Mouse (Mus musculus): ENCODE data around the gene St6galnac6.

Gene St6galnac6

GRCm38 (mm10) chr2:32599409-32599808 is at the start of gene St6galnac6:
Gene St6galnac6, plus strand, starts transcription at chr2:32599709.
- no peak for DNase-seq (ENCODE audit: low spot score)

DNA sequence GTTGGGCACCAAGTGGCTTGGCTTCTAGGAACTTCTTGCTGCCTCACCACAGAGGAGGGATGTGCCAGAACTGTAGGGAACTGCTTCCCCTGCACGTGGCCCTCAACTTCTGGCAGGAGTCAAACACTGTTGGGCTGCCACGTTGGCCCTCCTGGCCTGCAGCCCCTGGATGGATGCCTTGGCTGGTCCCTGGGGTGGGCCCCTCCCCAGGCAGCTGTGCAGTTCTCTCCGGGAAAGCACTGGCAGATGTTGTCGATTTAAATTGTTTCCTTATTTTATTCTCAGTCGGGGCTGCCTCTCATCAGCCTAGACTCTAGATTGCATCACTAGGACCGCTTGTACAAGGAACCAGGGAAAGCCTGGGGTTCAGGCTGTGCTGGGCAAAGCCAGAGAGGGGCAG is 49.7 kb upstream of the St6galnac6 start:
- DNase-seq (ENCODE audit: low spot score): peak; percentile 50

GRCm38 (mm10) chr2:32551236-32551635 is 48.3 kb upstream of the St6galnac6 start:
- no peak for DNase-seq (ENCODE audit: low spot score)

DNA sequence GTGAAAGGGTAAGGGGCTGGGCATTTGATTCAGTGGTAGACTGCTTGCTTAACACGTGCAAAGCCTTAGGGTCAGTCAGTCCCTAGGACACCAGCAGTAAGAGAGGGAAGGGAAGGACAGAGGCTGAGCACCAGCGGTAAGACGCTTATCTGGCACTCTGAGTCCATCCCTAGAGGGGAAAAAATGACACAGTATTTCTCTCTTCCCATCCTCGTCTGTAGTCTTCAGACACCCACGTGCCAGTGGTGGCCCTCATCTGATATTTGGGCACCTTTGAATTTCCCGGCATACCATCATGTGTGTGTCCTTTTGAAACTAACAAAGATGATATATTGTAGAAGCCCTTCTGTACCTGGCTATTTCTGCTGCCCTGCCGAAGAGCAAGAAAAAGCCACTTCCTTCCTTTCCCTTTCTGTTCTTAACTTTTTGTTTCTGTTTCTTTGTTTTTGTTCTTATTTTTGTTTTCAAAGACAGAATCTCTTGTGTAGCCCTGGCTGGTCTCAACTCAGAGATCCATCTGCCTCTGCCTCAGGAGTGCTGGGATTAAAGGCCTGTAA is 45.8 kb upstream of the St6galnac6 start:
- no peak for DNase-seq (ENCODE audit: low spot score)

DNA sequence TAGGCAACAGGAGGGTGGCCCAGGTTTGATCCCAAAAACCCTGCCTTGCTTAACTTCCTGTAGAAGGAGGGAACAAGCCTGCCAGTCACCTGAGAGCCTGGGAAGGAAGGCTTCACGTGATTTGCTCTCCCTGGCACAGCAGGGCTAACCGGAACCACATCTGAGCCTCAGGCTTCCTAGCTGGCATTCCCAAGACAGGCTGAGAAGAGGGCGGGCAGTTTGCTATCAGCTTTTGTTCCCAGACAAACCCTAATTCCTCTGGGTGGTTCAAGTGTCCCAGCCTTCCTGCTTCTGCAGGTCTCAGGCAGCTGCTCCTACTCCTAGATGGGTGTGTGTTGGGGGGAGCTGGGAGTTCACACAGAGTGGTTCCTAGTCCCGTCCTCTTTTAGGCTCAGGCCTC is 44.0 kb upstream of the St6galnac6 start:
- no peak for DNase-seq (ENCODE audit: low spot score)

DNA sequence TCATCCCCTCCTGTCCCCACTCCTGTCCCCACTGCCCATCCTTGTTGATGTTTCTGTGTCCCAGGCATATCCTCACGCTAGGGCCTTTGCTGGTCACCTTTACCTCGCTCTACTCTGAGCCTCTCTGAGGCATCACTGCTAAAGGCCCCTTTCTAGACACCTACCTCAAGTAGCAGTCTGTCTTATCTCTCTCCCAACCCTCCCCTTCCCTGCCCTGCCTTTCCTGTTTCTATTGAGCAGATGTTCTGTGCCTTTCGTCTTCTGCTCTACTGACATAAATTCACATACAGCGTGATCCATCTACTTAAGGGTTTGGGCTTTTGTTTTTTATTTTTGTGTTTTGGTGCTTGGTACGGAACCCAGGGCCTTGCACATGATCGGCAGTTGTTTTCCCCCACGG is 43.5 kb upstream of the St6galnac6 start:
- no peak for DNase-seq (ENCODE audit: low spot score)

- no peak for DNase-seq (ENCODE audit: low spot score)
These were observed 39.9 kb upstream of the St6galnac6 start for GRCm38 (mm10) chr2:32559570-32559969.

DNA sequence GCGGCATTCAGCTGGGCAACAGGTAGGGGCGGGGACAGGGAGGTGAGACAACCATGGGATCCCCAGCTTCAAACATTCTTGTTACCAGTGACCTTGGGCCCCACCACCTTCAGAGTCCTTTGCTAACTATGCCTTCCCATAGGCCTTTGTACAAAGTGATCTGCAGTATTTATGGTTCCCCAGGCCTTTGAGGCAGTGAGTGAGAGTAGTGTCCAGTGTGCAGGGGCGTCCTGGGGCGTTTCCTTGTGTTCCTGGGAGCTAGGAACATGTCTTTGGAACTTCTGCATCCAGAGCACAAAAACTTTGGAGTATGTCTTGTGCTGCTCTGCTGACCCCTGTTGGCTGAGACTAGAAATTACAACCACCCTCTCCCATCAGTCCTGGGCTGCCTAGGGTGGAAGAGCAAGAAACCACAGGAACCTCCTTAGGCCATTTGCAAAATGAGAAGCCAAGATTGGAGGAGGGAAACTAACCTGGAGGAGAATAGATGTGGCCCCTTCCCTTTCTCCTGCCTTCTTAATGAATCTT is 32.9 kb upstream of the St6galnac6 start:
- DNase-seq (ENCODE audit: low spot score): peak; percentile 79

- DNase-seq (ENCODE audit: low spot score): peak; percentile 75
These were observed 31.4 kb upstream of the St6galnac6 start for GRCm38 (mm10) chr2:32568149-32568548.

- DNase-seq (ENCODE audit: low spot score): no peak
These were observed 30.6 kb upstream of the St6galnac6 start for GRCm38 (mm10) chr2:32568941-32569340.

DNA sequence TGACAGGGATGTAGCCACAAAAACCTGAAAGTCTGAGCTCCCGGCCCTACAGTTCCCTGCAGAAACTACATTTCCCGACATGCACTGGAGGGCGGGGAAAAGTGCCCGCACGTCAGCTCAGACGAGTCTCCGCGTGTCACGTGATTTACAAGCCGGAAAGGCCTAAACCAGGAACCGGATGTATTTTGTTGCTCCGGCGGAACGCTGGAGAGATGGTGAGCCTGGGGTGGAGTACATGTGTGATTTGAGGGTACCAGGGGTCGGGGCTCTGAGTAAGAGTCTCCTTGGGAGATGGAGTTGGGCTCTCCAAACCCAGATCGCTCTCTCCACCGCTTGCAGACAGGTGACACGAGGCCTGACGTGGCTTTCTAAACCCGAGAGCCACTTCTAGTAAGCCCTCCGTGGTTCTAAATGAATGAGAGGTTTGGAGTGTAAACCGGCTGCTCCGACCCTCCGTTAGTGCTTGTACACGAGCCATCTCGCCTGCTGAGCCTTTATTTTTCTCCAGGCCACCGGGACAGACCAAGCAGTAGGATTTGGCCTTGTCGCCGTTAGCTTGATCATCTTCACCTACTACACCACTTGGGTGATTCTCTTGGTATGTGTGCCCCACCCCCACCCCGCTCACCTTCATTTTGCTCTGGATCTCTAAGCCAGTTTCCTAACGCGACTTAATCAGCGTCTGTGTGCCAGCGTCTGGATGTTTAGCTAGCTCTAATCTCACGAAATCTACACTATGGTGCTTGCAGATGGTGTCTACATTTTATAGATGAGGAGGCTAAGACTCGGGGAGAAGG is 28.6 kb upstream of the St6galnac6 start, which contains the start of gene Dpm2:
Gene Dpm2, plus strand, starts transcription at position 161 of the 797 bp plus-strand sequence.
- DNase-seq (ENCODE audit: low spot score): peak; percentile 93

GRCm38 (mm10) chr2:32572196-32572595 is 27.3 kb upstream of the St6galnac6 start:
- peak; percentile 77 for DNase-seq (ENCODE audit: low spot score)

GRCm38 (mm10) chr2:32574497-32574896 is 25.0 kb upstream of the St6galnac6 start, which contains the start of gene Pip5kl1:
Gene Pip5kl1, plus strand, starts transcription at chr2:32574797.
- DNase-seq (ENCODE audit: low spot score): no peak

DNA sequence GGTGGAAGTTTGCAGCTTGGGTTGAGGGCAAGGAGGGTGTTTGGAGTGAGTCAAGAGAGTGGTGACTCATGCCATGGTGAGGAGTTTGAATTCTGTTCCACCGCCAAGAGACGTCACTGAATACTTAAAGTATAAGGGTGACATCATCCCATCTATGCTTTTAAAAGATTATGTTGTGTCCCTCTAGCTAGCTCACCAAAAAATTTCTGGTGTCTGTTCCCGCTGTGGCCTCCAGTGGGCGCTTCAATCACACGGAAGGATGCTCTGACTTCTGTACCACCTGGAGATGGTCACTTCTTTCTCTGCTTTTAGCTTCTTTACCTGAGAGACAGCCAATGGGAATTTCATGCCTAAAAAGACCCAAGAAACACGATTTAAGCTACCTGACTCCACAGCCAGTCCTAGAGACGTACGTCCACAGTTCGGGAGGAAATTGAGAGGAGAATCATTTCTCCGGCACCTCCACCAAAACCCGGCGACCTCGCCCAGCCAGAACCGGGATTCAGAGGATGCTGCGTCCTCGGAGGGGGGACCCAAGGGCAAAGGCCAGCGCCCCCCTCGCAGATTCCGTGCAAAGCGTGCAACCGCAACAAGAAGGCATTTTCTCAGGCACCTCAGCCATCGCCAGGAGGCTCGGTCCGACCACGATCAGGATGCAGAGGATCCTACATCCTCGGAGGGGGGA is 24.5 kb upstream of the St6galnac6 start:
- peak; percentile 86 for DNase-seq (ENCODE audit: low spot score)

DNA sequence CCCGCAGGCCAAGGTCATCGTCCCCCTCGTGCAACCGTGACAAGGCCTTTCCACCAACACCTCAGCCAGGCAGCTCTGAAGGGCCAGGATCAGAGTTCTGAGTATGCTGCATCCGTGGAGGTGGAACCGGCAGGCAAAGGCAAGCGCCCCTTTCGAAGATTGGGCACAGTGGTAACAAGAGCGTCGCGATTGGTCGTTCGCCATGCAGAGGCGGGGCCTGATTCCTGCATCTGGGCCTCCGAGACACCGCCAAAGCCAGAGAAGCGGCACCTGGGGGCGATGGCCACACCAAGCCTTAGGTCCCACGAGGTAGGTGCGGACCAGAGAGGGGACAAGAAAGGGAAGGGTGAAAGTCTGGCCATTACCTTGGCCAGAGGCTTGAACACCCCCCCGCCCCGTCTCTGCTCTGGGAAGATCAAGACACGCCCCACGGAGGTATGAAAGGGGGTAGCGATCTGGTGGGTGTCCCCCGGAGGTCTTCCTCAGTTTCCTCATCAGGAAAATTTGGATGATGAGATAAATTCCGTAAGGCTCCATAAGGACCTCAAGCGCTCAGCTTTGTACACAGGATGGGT is 23.8 kb upstream of the St6galnac6 start, which contains the start of gene 9430097D07Rik:
Gene 9430097D07Rik, minus strand, starts transcription at position 99 of the 575 bp plus-strand sequence.
- peak; percentile 79 for DNase-seq (ENCODE audit: low spot score)

DNA sequence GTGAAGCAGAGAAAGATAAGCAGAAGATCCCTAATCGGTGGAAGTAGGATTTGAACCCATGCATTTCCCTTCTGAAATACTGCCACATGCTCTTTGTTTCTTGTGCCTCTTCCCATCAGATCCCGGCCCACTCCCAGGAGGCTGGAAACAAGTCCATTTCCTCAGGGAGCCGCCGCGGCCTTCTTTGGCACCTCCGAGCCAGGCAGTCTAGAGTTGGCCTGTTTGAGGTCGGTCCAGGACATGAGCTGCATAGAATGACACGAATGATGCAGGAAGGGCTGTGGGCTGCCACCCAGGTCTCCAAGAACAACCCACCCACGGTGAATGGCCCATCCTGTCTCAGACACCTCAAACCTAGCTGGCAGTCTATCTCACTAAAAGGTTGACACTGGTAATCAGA is 23.0 kb upstream of the St6galnac6 start:
- no peak for DNase-seq (ENCODE audit: low spot score)

DNA sequence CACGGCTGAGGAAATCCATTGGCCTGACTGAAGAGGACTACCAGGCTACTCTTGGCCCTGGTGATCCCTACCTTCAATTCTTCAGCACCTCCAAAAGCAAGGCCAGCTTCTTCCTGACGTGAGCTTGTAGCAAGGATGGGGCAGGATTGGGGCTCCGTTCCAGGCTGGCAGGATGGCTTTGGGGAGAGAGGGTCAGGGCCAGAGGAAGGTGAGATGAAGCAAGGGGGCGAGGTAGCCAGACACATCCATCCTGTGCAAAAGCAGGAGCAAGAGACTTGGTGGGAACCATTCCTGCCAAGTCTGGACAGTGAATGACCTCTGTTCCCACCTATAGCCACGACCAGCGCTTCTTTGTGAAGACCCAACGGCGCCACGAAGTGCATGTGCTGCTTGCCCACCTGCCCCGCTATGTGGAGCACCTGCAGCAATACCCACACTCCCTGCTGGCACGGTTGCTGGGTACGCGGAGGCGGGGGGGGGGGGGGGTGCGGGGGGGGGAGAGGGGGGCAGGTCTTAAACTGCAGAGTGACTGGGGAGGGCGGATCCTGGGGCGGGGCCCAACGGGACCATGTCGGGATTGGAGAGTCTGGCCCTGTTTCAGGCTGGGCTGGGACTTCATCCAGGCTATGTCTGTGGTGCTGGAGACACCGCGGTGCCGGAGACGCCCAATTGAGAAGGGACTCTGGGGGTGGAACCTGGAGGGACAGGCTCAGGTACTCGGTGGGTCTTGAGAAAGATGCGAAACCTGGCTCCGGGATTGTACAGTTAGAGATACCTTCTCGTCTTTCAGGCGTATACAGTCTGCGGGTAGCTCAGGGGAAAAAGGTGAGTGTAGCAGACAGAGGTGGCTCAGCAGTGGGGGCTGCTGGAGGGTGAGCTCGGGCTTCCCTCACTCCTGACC is 21.1 kb upstream of the St6galnac6 start:
- DNase-seq (ENCODE audit: low spot score): no peak

DNA sequence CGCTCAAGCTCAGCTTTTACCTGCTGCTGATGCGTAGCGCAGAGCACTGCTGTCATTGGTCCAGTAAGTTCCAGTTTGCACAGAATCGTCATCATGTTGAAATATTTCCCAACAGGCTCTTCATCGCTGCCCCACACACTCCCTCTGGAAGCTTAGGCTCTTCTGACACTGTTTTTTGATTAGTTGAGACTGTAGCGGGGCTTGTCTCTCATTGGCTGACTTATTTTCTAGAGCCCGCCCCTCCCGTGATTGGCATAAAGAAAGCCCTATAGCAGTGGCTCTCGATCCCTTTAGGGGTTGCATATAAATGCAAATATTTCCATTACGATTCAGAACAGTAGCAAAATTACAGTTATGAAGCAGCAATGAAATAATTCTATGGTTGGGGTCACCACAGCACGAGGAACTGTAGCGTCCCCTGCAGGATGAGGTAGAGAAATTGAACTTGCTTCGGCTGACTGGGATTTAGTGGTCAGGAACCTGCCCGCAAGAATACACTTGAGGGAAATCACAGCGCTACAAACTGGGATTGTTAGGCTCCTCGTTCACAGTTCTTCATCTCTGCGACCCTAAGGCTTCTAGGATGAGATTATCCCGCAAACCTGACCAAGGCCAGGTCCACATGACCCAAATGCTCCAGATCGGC is 17.9 kb upstream of the St6galnac6 start:
- DNase-seq (ENCODE audit: low spot score): no peak

DNA sequence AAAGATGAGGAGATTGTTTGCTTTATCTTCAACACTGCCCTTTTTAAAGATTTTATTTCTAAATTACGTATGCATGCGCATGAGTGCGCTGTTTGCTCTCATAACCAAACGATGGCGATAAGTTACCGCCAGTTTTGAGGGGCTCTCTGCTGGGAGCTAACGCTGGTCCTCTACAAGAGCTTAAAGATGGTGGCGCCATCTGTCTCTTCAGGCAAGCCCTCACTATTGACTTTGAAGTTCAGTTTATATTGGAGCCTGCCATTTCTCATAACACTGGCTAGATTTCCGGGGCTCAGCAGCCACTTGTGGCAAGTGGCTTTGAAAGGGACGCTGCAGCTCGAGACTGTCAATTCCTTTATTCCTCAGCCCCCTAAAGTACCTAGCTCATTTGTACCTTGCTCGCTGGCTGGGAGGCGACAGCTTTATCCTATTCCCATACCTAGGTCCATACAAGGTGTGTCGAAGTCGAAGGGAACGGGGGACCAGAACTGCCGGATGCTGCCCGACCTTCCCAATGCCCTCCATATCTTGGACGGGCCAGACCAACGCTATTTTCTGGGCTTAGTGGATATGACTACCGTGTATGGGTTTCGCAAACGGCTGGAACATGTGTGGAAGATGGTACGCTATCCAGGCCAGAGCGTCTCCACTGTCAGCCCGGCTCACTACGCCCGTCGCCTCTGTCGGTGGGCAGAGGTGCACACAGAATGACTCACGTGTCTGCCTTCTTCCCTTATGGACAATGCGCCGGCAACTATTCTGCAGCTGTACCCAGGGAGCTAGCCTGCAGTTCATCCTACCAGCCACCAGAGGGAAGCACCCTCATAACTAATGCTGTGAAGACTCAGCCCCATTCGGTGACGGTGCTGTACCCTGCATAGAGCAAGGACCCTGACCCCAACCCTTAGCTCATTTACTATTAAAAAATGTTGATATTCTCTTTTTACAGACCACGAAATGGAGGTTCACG is 16.4 kb upstream of the St6galnac6 start:
- DNase-seq (ENCODE audit: low spot score): peak; percentile 90

All from MN1 (cell line).